Mouse (Mus musculus): ENCODE measurements at regions not wholly inside any gene's neighbourhood (a gene's known extent, or its start where the extent isn't known, plus 50 kb on each side); places are given as distances from the start of the nearest gene placed in this dataset.

- DNase-seq: no peak
These were observed 219.8 kb upstream of the Ppp2r2d start for GRCm38 (mm10) chr7:138626061-138626460.

- DNase-seq: no peak
These were observed 223.5 kb upstream of the Tcerg1l start for GRCm38 (mm10) chr7:138620896-138621655.

DNA sequence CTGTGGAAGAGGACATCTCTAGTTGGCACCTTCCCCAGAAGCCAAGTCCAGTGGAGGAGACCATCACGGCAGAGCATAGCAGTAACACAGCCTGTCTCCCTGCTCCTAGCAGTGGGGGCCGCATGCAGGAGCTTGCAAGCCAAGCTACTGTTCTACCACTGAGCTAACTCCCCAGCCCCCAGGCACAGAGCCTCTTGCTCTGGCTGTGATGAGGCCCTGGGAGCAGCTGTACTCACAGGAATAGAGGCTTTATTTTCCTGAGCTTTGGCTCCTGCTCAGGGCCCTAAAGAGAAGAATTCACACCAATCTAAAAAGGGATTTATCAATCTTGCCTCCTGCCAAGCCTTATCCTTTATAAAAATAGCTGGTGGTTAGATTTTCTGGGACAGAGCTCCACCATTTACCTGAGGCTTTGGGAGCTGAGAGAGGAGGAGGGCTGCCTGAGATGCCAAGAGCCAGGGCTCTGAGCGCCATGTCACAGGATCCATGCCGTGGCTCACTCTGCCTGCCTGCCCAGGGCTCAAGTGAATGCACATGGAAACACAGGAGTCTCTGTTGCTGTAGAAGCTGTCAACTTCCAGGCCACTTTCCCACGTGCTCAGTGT, 222.7 kb upstream of the Tcerg1l start:
- no peak for DNase-seq

GRCm38 (mm10) chr7:138616468-138616867, 218.9 kb upstream of the Tcerg1l start:
- DNase-seq: no peak

- DNase-seq: no peak
These were observed 212.1 kb upstream of the Tcerg1l start for GRCm38 (mm10) chr7:138609605-138610004.

GRCm38 (mm10) chr7:138609124-138609523, 211.6 kb upstream of the Tcerg1l start:
- DNase-seq: no peak

DNA sequence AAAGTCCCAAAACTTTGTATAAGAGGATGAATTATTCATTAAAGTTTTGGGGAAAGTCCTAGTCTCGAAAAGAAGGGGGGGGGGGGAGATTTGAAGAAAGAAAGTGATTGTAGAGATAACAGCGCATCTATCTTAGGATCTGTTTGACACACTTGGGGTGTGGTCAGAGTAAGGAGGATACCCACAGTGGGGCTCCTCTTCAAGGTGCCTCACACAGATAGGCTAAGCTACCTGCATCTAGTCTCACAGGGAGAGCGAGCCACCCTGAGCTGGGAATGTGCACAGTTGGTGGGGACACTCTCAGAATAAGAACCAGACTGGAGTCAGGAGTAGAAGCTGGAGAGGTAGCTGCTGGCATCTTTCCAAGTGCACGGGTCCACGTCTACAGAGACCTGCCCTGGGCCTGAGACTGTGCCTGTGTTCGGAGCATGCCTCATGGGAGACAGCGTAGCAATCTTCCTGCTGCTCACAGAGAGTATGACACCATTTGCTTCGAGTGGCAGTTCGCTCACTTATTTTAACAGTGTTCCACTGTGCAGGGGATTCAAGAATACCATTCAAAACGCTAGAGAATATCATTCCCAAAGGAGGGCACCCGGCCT, 208.9 kb upstream of the Tcerg1l start:
- DNase-seq: no peak

- no peak for DNase-seq
These were observed 208.4 kb upstream of the Tcerg1l start for GRCm38 (mm10) chr7:138605923-138606322.

GRCm38 (mm10) chr7:138601749-138602148, 204.2 kb upstream of the Tcerg1l start:
- no peak for DNase-seq

- DNase-seq: no peak
These were observed 195.8 kb upstream of the Tcerg1l start for GRCm38 (mm10) chr7:138593344-138593743.

DNA sequence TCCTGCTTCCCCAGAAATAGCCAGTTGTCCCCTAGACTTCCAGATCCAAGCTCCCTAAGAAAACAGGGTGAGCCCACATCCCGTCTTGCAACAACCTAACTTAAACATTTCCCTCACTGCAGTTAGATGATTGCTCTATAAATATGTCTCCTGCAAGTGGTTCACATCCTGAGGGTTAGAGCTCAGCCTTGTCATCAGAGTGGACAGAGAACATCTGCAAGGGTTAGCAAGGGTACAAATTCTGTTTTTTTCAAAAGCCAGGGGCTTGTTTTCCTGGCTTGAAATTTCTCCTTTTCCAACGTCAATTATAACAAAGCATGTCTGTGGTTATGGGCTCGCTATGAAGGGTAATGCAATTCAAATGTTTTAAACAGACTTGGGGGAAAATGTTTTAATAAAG, 169.8 kb upstream of the Tcerg1l start:
- no peak for DNase-seq

DNA sequence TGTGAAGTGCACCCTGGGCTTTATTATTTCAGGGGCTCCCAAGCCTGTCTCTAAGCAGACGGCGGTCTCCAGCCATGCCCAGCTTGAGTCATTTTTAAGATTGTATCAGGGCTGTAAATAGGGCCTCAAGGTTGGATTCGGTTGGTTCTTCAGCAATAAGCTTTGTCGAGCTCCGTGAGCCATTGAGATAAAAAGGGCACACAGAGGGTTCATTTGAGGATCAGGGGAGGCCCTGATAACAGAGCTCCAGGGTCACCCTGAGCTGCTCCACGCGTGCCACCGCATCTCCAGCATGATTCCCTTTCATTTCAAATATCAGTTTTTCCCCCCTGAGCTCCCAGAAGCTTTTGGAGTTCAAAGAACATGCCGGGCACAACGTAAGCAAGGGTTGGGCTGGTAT, 154.1 kb upstream of the Tcerg1l start:
- no peak for DNase-seq

GRCm38 (mm10) chr7:138547881-138548280, 150.4 kb upstream of the Tcerg1l start:
- DNase-seq: peak; percentile 36 to 41

GRCm38 (mm10) chr7:138538048-138538831, 140.7 kb upstream of the Tcerg1l start:
- DNase-seq: no peak

DNA sequence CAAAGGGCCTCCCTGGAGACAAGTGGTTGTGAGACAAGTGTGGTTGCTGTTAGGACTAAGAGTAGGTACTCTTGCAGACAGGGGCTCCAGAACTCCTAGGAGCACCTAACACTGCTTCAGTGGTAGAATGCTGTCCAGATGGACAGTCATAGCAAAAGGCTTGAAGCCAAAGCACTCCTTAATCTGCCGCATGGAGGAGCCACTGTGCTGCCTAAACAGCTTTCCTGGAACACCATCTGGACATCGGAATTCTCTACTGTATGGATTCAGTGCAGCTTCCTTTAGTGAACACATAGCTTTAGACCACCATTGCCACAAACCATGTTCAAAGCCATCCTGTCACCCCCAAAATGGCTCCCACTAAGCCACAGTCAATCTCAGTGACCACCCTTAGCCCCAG, 128.6 kb upstream of the Tcerg1l start:
- DNase-seq: no peak

- DNase-seq: no peak
These were observed 127.4 kb upstream of the Tcerg1l start for GRCm38 (mm10) chr7:138524936-138525335.

DNA sequence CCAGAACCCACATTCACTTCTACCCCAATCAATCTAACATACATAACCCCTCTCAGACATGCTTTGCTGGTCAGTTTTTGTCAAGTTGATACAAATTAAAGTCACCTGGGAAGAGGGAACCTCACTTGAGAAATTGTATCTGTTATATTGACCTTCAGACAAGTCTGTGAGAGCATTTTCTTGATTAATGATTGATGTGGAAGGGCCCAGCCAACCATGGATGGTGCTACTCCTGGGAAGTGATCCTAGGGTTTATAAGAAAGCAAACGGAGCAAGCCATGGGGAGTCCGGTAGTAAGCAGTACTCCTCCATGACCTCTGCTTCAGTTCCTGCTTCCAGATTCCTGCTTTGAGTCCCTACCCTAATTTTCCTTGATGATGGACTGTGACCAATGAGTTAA, 116.6 kb upstream of the Tcerg1l start:
- no peak for DNase-seq

GRCm38 (mm10) chr7:138505205-138505604, 107.7 kb upstream of the Tcerg1l start:
- no peak for DNase-seq

DNA sequence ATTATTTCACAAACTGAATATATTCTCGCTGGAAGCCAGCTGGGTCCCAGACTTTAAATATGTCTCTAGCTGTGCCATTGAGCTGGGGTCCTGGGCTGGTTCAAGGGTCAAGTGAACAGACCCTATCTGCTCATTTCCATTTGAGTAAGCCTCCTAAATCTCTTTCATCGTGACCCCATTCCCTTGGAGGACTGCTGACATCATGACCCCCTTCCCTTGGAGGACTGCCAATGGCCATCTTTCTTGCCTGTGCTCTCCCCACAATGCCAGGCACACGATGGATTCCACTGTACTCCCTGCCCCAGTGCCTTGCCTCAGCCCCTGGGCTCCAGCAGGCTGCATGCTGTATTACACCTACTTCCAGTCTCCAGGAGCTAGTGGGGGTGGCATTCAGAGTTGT, 106.5 kb upstream of the Tcerg1l start:
- DNase-seq: no peak

- DNase-seq: no peak
These were observed 105.5 kb upstream of the Tcerg1l start for GRCm38 (mm10) chr7:138503016-138503415.

DNA sequence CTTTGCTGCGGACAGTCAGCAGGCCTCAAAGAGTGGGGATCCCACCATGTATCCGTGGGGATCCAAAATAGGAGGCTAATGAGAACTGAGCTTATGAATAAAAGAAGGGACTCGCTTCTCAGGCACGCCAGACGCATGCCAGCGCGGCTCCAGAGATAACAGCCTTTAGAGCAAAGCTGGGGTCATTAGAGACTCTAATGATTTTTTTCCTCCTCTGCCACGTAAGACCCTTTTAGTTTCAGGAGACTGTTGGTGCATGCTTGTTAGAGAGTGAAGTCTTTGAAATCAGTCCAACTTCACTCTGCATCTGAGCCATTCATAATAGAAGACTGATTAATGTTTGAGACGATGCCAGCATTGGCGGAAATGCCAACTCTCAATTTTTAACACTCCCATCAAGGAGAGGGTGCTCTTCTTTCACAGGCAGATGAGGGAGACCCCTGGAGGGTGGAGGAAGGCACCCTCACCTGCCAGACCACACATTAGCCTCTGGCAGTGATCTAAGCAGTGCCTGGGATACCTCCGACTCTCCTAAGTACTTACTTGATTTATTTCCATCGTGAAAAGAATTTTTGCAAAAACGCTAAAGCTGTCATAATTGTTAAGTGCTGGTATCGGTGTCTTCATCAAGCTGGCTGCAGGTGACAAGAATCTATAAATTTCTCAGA, 104.0 kb upstream of the Tcerg1l start:
- peak in 1 of 2 experiments; percentile 16 for DNase-seq

- DNase-seq: no peak
These were observed 100.2 kb upstream of the Tcerg1l start for GRCm38 (mm10) chr7:138497771-138498170.

GRCm38 (mm10) chr7:138497202-138497601, 99.7 kb upstream of the Tcerg1l start:
- DNase-seq: no peak
